Mouse (Mus musculus) liver, embryonic 14.5 days (tissue): ENCODE data around the gene Lrrc1. TPM values are rescaled to one million over a fixed set of nuclear protein-coding genes. Genes with fewer than 3 reads are reported as not detected.

Source experiments
- ATAC-seq: fragments of 200-750 bp; cut with Nextera tagmentation; 2 replicates; pipeline ENCODE4 v1.8.0; 2017; ENCODE audit warnings: moderate number of reproducible peaks, mild to moderate bottlenecking, moderate library complexity; ENCODE audit not compliant: insufficient read depth
- DNase-seq, 3 experiments: peaks; one replicate each; pipeline ENCODE4 v3.0.0-alpha.2; 2012 to 2013; ENCODE audit warnings: low read depth in 3 of 3, low spot score in 3 of 3
- H3K27ac ChIP-seq: fragments of 300-500 bp; sonication (generic); 2 replicates; pipeline ENCODE4 v1.5.1; 2014; ENCODE audit warnings: moderate library complexity, mild to moderate bottlenecking, control low read depth, inconsistent platforms
- H3K27me3 ChIP-seq: fragments of 300-500 bp; sonication (generic); 2 replicates; pipeline ENCODE4 v1.6.1; 2014; ENCODE audit warnings: mild to moderate bottlenecking, low read length, moderate library complexity; ENCODE audit not compliant: control insufficient read depth, insufficient read depth
- H3K36me3 ChIP-seq: fragments of 300-500 bp; sonication (generic); replicated peaks from 2 replicates; pipeline ENCODE4 v1.6.1; 2014; ENCODE audit warnings: low read depth; ENCODE audit not compliant: control insufficient read depth, insufficient read depth
- H3K4me1 ChIP-seq, 2 experiments: fragments of 200-500 bp in 1 of 2; fragments of 300-500 bp in 1 of 2; sonication (generic) in 1 of 2; replicated peaks; 2 replicates each; pipeline ENCODE4 v1.6.1; 2012 to 2014; ENCODE audit warnings: antibody characterized with exemption in 1 of 2, inconsistent platforms in 1 of 2, low read length in 1 of 2; ENCODE audit not compliant: control insufficient read depth in 2 of 2, insufficient read depth in 2 of 2
- H3K4me2 ChIP-seq: fragments of 300-500 bp; sonication (generic); 2 replicates; pipeline ENCODE4 v1.6.1; 2014; ENCODE audit warnings: low read depth, mild to moderate bottlenecking, control low read depth, moderate library complexity
- H3K4me3 ChIP-seq, 2 experiments: fragments of 200-500 bp in 1 of 2; fragments of 300-500 bp in 1 of 2; sonication (generic) in 1 of 2; 2 replicates each; pipeline ENCODE4 v1.5.1; 2012 to 2014; ENCODE audit warnings: low read depth in 2 of 2, low read length in 2 of 2, mild to moderate bottlenecking in 2 of 2, control low read depth in 1 of 2, inconsistent platforms in 1 of 2, moderate library complexity in 1 of 2; ENCODE audit not compliant: insufficient read depth in 1 of 2
- H3K9ac ChIP-seq: fragments of 300-500 bp; sonication (generic); replicated peaks from 2 replicates; pipeline ENCODE4 v1.6.1; 2014; ENCODE audit warnings: mild to moderate bottlenecking, control low read depth, moderate library complexity
- H3K9me3 ChIP-seq: fragments of 300-500 bp; sonication (generic); 2 replicates; pipeline ENCODE4 v1.6.1; 2016; ENCODE audit warnings: low read length, mixed read lengths; ENCODE audit not compliant: control insufficient read depth
- CTCF ChIP-seq: IDR thresholded peaks from 2 replicates; pipeline ENCODE4 v1.5.1; 2016; ENCODE audit warnings: antibody characterized with exemption, low read depth, control low read depth
- EP300 ChIP-seq: IDR thresholded peaks from 2 replicates; pipeline ENCODE4 v1.6.1; 2016; ENCODE audit warnings: antibody characterized with exemption, low read depth
- WGBS: fragments of 180-500 bp; shearing (Covaris S2); extraction: QIAGEN DNeasy Blood & Tissue Kit; methylation state at CpG from one replicate; pipeline ENCODE4 v1.1.7; 2014; ENCODE audit not compliant: insufficient replicate concordance; 5-methylcytosine and 5-hydroxymethylcytosine counted together
- polyA plus RNA-seq, 2 experiments: library from polyadenylated mRNA; depleted of rRNA in 1 of 2; stranded (reverse) in 1 of 2; unstranded in 1 of 2; fragments of >200 nt; fragmentation: Nextera tagmentation in 1 of 2; extraction: Ambion mirVana in 1 of 2; gene quantifications; 2 replicates each; pipeline versions ENCODE4 v1.2.1 to v1.2.3; 2012 to 2014

The Lrrc1 gene
- polyA plus RNA-seq, 2 experiments: 3.1 to 3.2 TPM

DNA sequence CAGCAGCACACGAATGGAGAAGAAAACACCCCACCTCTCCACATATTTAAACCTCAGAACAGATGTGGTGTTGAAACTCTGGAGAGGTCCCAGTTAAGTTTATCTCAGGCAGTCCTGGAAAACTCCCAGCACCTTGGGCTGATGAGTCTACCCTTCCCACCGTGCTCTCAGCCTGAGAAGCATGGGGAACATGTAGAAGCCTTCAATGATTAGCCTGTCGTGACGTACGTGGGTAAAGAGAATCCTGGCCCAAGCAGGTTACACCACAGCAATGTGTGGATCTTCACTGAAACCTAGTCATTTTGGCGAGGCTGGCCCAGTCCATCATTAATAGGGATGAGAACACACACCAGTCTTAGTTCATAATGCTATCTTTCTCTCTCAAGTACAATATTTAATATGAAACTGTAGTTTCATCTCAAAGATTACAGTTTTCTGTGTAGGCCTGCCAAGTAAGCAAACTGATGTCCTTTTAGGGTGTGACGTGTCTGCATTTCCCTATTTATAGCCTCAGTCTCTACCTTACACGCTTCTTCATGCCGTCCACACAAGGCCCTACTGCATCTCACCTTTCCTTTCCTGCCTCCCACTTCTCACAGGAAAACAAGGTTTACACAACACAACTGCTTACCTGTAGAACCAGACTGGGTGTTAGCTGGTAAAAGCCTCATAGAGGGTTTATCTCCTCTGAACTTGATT lies 125.0 kb downstream of the Lrrc1 start:
- peak overlapping the region; percentile 37 for H3K4me2 ChIP-seq
- ATAC-seq (peak; percentile 43; the same call in 1 of the 2 replicates), DNase-seq (no peak)
- no peak overlapping the region for H3K4me3 ChIP-seq
- H3K9ac ChIP-seq: no peak overlapping the region
- H3K36me3 ChIP-seq: no peaks in the 10 kb centered on the region
- 48% methylated on average over 9 of the region's 9 CpGs for WGBS
- H3K4me1 ChIP-seq: peaks cover 17 to 30% of the 10 kb centered on the region in 2 experiments
- H3K27me3 ChIP-seq: no peaks in the 10 kb centered on the region
- H3K27ac ChIP-seq: peak overlapping the region; percentile 59
- TF ChIP-seq EP300: no peak
- no peak for TF ChIP-seq CTCF
- no peaks in the 10 kb centered on the region for H3K9me3 ChIP-seq

DNA sequence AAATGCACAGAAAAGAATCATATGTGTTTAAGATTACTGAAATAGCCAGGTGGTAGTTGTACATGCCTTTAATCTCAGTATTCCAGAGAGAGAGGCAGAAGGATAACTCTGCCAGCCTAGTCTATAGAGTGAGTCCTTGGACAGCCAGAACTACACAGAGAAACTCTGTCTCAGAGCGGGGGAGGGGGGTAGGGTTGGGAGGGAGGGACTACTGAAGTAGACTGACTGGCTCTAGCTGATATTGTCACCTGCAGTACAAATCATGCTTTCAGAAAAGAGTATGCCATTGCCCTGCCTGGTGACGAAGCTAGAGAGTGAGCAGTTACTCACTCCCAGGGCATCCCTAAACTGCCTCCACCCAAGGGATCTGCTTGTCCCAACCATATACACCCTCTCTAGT lies 125.9 kb downstream of the Lrrc1 start:
- Histone ChIP-seq H3K4me1 (peaks cover 17 to 30% of the 10 kb centered on the region in 2 experiments), H3K9me3 (no peaks in the 10 kb centered on the region), H3K9ac (no peak overlapping the region), H3K27me3 (no peaks in the 10 kb centered on the region), H3K27ac (no peak overlapping the region), H3K4me2 (no peak overlapping the region), H3K36me3 (no peaks in the 10 kb centered on the region), H3K4me3 (no peak overlapping the region)
- 36% methylated on average over 2 of the region's 2 CpGs for WGBS
- TF ChIP-seq CTCF (no peak), EP300 (no peak)
- DNase-seq (peak in 1 of 3 experiments; percentile 25), ATAC-seq (peak; percentile 32; the same call in 1 of the 2 replicates)

DNA sequence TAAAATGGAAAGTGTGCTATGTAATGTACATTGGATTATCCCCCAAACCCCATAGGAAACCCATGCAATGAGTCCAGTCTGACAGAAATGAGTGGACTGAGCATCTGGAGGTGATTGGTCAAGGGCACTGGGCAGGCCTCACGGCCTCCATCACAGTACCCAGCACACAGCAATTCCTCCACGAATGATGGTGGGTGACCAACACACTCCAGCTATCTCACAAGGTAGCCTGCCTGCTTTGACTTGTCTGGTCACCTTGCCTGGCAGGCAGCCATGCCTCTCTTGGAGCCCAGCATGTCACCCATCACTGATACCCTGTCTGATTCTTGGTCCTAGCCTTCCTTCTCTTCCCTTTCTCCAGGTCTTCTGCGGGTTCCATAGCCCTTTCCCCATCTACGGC lies 128.2 kb downstream of the Lrrc1 start:
- 82% methylated on average over 4 of the region's 4 CpGs for WGBS

DNA sequence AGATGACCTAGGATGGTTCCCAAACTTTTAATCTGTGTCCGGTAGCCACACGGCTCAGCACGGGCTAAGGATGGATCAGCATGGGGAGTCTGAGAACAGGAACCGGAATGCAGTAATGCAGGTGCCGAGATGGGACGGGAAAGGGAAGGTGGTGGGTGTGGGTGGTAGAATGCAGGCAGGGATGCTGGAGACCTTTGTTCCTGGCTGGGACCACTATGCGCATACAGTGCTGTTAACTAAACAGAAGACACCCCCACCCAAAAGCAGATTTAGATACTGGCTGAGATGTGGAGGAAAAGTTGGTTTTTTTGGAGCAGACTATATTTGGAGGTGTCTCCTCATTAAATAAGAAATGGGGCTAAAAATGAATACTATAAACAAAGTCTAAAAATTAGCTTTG lies 128.7 kb downstream of the Lrrc1 start:
- Histone ChIP-seq H3K4me1 (peaks cover 17 to 23% of the 10 kb centered on the region in 2 experiments), H3K4me2 (no peak overlapping the region), H3K9ac (no peak overlapping the region), H3K36me3 (no peaks in the 10 kb centered on the region), H3K9me3 (no peaks in the 10 kb centered on the region), H3K27me3 (no peaks in the 10 kb centered on the region), H3K4me3 (no peak overlapping the region), H3K27ac (no peak overlapping the region)
- DNase-seq: no peak
- no peak for ATAC-seq
- TF ChIP-seq CTCF: no peak
- no peak for TF ChIP-seq EP300
- 89% methylated on average over 7 of the region's 7 CpGs for WGBS

More for the DNA sequence above, 128.2 kb downstream of the Lrrc1 start:
- TF ChIP-seq CTCF: no peak
- TF ChIP-seq EP300: no peak
- H3K4me1 ChIP-seq: peaks cover 17 to 26% of the 10 kb centered on the region in 2 experiments
- H3K27me3 ChIP-seq: no peaks in the 10 kb centered on the region
- ATAC-seq (no peak), DNase-seq (no peak)
- no peak overlapping the region for H3K27ac ChIP-seq
- no peaks in the 10 kb centered on the region for H3K36me3 ChIP-seq
- no peak overlapping the region for H3K4me2 ChIP-seq
- H3K9me3 ChIP-seq: no peaks in the 10 kb centered on the region
- H3K4me3 ChIP-seq: no peak overlapping the region
- no peak overlapping the region for H3K9ac ChIP-seq

DNA sequence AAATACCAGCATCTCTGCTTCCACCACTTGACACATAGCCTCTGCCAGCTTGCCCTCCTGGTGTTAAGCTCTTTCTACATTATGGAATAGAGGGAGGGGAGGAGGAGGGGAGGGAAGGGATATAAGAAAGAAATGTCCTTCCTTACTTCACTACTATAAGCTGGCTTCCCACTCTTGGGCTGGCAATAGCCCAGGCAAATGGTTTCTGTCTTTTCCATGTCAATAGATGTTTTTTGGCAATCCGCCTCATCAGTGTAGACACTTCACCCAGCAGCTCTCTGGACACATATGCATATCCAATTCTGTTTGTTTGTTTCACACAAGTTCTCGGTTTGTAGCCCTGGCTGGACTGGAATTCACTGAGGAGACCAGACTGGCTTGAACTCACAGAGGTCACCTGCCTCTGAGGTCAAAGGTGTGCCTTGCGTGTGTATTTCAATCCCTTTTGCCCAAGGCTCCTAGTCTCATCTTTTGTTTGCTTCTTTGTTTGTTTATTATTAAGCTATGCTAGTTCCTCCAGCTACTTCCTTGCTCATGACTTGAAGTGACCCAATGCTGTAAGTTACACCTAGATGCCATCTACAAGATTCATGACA lies 132.7 kb downstream of the Lrrc1 start:
- ATAC-seq (no peak), DNase-seq (no peak)
- Histone ChIP-seq H3K27ac (no peak overlapping the region), H3K36me3 (no peaks in the 10 kb centered on the region), H3K4me2 (no peak overlapping the region), H3K4me1 (no peaks in the 10 kb centered on the region), H3K9ac (no peak overlapping the region), H3K27me3 (no peaks in the 10 kb centered on the region), H3K9me3 (no peaks in the 10 kb centered on the region), H3K4me3 (no peak overlapping the region)
- TF ChIP-seq CTCF: no peak
- no peak for TF ChIP-seq EP300
- 67% methylated on average over 3 of the region's 3 CpGs for WGBS
